Mouse (Mus musculus): ENCODE data around the gene B230118H07Rik.

The B230118H07Rik gene

DNA sequence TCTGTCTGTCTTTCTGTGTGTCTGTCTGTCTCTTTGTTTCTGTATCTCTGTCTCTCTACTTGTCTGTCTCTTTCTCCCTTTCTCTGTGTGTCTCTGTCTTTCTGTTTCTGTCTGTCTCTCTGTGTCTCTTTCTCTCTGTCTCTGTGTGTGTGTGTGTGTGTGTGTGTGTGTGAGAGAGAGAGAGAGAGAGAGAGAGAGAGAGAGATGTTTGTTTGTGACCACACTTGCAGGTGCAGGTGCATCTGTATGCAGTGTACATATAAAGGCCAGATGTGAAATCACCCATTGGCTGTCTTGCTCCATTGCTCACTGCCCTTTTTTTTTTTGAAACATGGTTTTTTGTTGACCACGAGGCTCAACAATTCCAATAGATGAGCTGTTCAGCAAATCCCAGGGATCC, 1.1 kb upstream of the B230118H07Rik start:
- ChIA-PET CTCF (no interaction called here), POLR2A (interaction anchor here in 1 of 4 experiments (0.7 kb wide), 1 partner anchor 424 kb away, joined by 3 read pairs; no protein-coding TSS in a partner anchor)

GRCm38 (mm10) chr2:101648361-101648760, 971 bp downstream of the B230118H07Rik start:
- POLR2A ChIA-PET: interaction anchor here in 1 of 4 experiments (1.5 kb wide), 1 partner anchor 48 kb away, joined by 3 read pairs; no protein-coding TSS in a partner anchor
- CTCF ChIA-PET: no interaction called here

- ChIA-PET POLR2A (interaction anchor here in 1 of 4 experiments (0.6 kb wide), 1 partner anchor 235 kb away, joined by 3 read pairs; no protein-coding TSS in a partner anchor), CTCF (interaction anchor here in 2 of 4 experiments (0.7 to 1.4 kb wide), 2 partner anchors 155 to 173 kb away, joined by 3 to 5 read pairs; no protein-coding TSS in a partner anchor)
These were observed 3.5 kb downstream of the B230118H07Rik start for GRCm38 (mm10) chr2:101645841-101646240.

DNA sequence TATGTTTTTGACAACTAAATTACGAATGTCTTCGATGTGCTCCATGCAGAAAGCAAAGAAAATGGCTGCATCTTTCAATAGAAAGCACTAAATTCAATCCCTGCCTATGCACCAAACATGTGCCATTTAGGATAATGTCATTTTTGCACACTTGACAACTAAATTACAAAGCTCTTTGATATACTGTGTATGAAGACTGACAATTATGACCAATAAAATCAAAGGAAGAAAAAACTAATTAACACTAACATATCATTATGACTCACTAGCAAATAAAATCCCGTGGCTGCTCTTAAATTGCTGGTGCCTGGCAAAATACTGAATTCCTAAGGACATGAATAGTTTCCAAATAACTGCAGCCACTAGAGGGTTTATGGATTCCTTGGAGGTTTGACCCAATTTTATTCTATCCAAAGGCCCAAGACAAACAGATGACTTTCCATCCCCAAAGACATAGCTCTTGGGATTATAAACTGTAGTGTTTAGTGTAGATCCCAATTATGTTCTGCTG, 9.4 kb downstream of the B230118H07Rik start:
- ChIA-PET CTCF (interaction anchor here in 1 of 4 experiments (1.0 kb wide), 1 partner anchor 13 kb away, joined by 3 read pairs; no protein-coding TSS in a partner anchor), POLR2A (no interaction called here)

- ChIA-PET CTCF (no interaction called here), POLR2A (no interaction called here)
These were observed 10.1 kb downstream of the B230118H07Rik start for GRCm38 (mm10) chr2:101638979-101639839.

DNA sequence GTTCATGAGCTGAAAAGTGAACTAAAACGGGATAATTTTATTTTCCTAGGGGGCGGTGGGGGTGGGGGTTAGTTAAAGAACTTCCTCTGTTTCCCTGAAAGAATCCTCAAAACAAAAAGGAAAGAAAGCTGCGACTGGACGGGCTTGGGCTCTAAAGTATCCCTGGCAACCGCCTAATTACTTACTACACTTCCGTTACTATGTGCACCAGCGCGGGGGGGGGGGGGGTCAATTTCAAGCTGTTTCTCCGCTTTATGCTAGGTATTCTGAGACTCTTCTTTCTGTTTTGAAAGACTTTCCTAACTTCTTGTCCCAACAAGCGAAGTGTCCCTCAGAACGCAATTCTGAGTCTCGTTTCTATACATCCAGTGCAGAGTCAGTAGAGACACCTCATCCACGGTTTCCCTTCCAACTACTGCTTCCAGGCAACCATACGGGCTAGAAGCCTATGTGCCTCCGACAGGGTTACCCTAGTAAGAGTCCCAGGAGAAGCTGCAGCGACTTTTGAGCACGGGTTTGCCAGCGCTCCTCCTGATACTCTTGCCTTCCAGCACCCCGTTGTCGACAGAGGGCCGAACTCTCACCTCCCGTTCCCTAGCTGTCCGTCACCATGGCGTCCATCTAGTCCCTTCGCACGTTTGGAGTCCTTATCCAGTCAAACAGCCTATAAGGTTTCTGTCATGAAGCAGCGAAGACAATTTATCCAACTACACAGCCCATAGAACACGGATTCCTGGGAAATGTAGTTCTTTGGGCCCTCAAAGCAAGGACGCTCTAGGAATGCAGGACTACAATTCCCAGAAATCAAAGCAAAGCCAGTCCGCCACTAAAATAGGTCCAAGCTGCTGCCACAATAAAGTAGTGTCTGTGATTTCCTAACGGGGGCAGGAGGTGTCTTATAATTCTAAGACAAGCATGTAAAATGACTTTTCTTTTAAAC, 20.8 kb downstream of the B230118H07Rik start:
- ChIA-PET POLR2A (interaction anchor here in 3 of 4 experiments (0.6 to 1.4 kb wide), 5 partner anchors 10 to 1724 kb away, joined by 3 to 5 read pairs (median 3); partner anchors contain the start of genes Commd9 (in 1 of the 3) and Ldlrad3 (in 1 of the 3)), CTCF (interaction anchor here in 3 of 4 experiments (0.6 to 1.4 kb wide), 6 partner anchors 9 to 491 kb away, joined by 3 to 12 read pairs (median 4); partner anchors contain the start of gene Traf6 (in 1 of the 3))

DNA sequence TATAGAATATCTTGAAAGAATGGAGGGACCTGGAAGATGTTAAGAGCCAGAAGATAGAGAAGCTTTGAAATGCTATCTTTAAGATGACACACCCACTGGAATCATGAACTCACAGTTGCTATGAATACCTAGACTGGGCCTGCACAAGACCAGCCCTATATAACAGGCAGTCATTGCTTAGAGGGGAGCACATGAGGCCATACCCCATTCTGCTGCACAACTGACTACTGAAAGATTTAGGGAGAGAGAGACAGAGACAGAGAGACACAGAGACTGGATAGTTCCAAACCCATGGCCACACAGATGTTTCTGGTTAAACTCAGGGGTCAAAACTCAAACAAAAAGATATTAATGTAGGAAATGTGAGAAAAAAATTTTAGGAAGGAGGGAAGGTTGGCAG, 22.1 kb downstream of the B230118H07Rik start:
- CTCF ChIA-PET: no interaction called here
- POLR2A ChIA-PET: no interaction called here

- POLR2A ChIA-PET: interaction anchor here in 1 of 4 experiments (1.1 kb wide), 1 partner anchor 13 kb away, joined by 3 read pairs; no protein-coding TSS in a partner anchor
- CTCF ChIA-PET: no interaction called here
These were observed 24.8 kb downstream of the B230118H07Rik start, which contains the start of gene Rag2 for GRCm38 (mm10) chr2:101624526-101624925. Gene Rag2, plus strand, starts transcription at chr2:101624718.

DNA sequence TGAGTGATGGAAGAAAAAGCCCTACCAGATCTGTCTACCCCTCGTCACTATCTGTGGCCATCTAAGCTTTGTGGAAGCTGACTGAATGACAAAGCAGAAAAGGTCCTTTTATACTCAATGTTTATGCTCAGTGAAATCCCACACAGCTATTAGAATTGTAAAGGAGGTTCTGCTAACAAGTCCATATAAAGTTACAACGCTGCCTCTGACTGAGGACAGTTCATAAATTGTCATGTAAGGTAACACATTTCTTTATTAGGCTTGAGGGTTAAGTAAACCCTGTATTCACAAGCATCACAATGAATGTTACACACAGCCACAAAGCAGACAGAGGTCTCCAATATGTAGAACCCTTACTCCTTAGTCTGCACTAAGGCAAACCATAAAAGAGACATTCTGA, 25.3 kb downstream of the B230118H07Rik start:
- CTCF ChIA-PET: interaction anchor here in 1 of 4 experiments (1.0 kb wide), 1 partner anchor 29 kb away, joined by 3 read pairs; no protein-coding TSS in a partner anchor
- POLR2A ChIA-PET: interaction anchor here in 1 of 4 experiments (1.1 kb wide), 1 partner anchor 12 kb away, joined by 3 read pairs; no protein-coding TSS in a partner anchor

GRCm38 (mm10) chr2:101623042-101623441, 26.3 kb downstream of the B230118H07Rik start:
- POLR2A ChIA-PET: no interaction called here
- CTCF ChIA-PET: interaction anchor here in 1 of 4 experiments (0.6 kb wide), 1 partner anchor 11 kb away, joined by 3 read pairs; no protein-coding TSS in a partner anchor

DNA sequence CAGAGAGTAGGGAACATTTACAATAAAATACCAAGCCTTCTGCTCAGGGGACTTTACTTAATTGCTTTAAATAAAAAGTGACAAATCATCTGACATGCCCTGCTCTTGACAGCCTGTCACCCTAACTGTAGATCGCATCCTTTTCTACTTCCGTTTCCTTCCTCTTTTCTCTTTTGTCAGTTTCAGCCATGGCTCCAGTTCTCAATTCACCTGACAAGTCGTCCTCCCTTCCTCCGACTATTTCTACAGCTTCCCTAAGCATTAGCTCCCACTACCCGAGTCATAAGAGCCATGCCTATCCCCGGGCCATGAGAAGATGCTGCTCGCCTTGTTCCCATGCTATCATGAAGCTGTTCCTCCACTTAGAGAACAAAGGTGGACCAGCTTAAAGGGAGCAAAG, 27.7 kb downstream of the B230118H07Rik start:
- ChIA-PET POLR2A (no interaction called here), CTCF (interaction anchor here in 1 of 4 experiments (0.6 kb wide), 1 partner anchor 575 kb away, joined by 4 read pairs; no protein-coding TSS in a partner anchor)

DNA sequence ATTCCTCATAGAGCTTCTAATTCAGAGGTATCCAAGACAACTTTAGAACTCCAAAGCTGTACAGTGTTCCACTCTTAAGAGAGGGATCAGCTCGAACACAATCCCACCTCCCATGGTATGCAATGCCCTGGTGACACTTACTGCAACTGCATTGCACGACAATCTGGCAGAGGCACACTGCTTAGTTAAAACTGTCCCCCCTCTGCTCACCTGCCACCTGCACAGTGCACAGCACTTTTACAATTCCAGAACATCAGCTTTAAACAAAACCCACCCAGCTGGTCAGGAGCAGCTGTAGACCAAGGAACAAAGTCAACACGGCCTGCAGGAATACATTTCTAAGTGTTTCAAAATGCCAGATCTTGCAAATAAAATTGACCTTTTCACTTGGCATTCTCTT, 28.4 kb downstream of the B230118H07Rik start:
- ChIA-PET CTCF (no interaction called here), POLR2A (no interaction called here)

DNA sequence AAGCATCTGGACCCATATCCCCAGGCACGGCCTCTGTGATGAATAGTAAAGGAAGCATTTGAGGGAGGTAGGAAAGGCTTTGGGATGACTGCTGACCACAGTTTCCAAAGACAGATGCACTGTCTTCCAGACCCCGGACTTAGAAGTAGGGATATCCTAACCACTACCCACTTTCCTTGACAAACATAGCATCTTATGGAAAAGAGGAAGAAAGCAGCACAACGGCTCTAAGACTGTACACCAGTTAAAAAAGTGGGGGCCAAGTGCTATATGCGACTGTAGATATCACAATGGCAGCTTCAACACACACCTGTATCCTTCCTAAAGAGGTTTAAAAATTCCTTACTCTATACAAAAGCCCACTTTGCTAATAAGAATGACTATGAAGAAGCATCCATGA, 31.0 kb downstream of the B230118H07Rik start:
- ChIA-PET CTCF (no interaction called here), POLR2A (no interaction called here)

- POLR2A ChIA-PET: interaction anchor here in 1 of 4 experiments (0.9 kb wide), 1 partner anchor 13 kb away, joined by 5 read pairs; no protein-coding TSS in a partner anchor
- CTCF ChIA-PET: no interaction called here
These were observed 33.6 kb downstream of the B230118H07Rik start for GRCm38 (mm10) chr2:101615464-101616305.

- POLR2A ChIA-PET: no interaction called here
- CTCF ChIA-PET: interaction anchor here in 1 of 4 experiments (0.7 kb wide), 1 partner anchor 146 kb away, joined by 3 read pairs; no protein-coding TSS in a partner anchor
These were observed 38.5 kb downstream of the B230118H07Rik start for GRCm38 (mm10) chr2:101610861-101611260.

DNA sequence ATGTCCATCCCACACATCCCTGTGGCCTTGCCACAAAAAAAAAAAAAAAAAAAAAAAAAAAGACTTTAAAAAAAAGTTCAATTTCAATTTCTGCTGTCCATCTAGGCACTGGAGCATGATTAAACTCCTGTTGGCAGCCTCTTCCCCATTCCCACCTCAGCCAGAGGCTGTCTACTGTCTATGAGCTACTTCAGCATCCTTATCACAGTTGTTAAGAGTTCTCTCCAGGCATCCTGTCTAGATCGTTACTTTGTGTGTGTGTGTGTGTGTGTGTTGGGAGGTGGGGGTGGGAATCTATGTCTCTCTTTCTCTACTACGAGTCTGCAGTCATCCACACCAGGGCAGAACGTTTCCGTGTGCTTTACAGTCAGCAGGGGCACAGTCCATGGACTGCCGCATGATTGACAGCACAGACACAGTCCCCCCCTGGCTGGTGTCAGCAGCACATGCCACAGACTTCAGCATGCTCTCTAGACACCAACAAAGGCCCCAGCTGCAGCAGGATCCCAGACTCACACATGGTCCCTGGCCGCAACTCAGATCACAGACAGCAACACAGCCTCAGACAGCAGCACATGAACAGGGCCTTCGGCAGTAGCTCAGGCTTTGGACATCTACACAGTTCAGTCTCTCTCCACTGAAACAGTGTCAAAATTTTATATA, 41.0 kb downstream of the B230118H07Rik start:
- POLR2A ChIA-PET: interaction anchor here in 1 of 4 experiments (0.7 kb wide), 1 partner anchor 143 kb away, joined by 4 read pairs; no protein-coding TSS in a partner anchor
- CTCF ChIA-PET: interaction anchor here in 2 of 4 experiments (0.6 to 0.9 kb wide), 2 partner anchors 45 to 118 kb away, joined by 3 read pairs; no protein-coding TSS in a partner anchor

GRCm38 (mm10) chr2:101603099-101603498, 46.2 kb downstream of the B230118H07Rik start:
- ChIA-PET POLR2A (no interaction called here), CTCF (no interaction called here)
